Mouse (Mus musculus) olfactory bulb, adult 2 months (tissue): ENCODE measurements around the gene Olfr874.

Experiments
- CTCF ChIP-seq: fragments of 200-500 bp; IDR thresholded peaks from 2 replicates; pipeline ENCODE4 v1.5.1; 2012; ENCODE audit warnings: low read depth, mild to moderate bottlenecking, low read length, moderate library complexity; ENCODE audit not compliant: insufficient read depth
- POLR2A ChIP-seq: fragments of 200-500 bp; IDR thresholded peaks from 2 replicates; pipeline ENCODE4 v1.6.1; 2012; ENCODE audit warnings: mild to moderate bottlenecking, low read depth, low read length, moderate library complexity; ENCODE audit not compliant: insufficient read depth

- TF ChIP-seq CTCF (no peak), POLR2A (no peak)
Measured at GRCm38 (mm10) chr9:37750319-37751075, 5.6 kb downstream of the Olfr874 start.
